Mouse (Mus musculus) monocyte, adult 2 months (primary cell): ENCODE measurements around the gene Adora1.
A peak's percentile ranks its signal among the peaks of the same experiment; 100 is the strongest.

ENCODE experiments used
- DNase-seq, 2 experiments: peaks; one replicate each; pipeline ENCODE4 v3.0.0; 2022; ENCODE audit warnings: low spot score in 2 of 2, low read depth in 1 of 2

The Adora1 gene

DNA sequence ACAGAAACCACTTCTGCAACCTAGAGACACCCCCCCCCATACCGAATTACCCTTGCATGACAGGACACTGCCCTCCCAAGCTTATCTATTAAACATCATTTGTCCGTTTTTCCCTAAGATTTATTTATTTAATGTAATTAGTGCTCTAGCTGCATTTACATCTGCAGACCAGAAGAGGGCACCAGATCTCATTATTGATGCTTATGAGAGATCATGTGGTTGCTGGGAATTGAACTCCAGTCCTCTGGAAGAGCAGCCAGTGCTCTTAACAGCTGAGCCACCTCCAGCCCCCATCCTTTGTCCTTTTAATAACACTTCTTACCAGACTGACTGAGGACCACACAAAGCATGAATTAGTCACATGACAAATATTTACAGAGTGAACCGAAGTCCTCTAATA is 80.6 kb downstream of the Adora1 start:
- DNase-seq, result no peak

GRCm38 (mm10) chr1:134154121-134154520 is 81.1 kb downstream of the Adora1 start:
- DNase-seq, result no peak

- no peak for DNase-seq
These were observed 82.3 kb downstream of the Adora1 start for GRCm38 (mm10) chr1:134152626-134153590.

GRCm38 (mm10) chr1:134151655-134152412 is 83.4 kb downstream of the Adora1 start:
- DNase-seq, result peak; percentile 21 to 50

DNA sequence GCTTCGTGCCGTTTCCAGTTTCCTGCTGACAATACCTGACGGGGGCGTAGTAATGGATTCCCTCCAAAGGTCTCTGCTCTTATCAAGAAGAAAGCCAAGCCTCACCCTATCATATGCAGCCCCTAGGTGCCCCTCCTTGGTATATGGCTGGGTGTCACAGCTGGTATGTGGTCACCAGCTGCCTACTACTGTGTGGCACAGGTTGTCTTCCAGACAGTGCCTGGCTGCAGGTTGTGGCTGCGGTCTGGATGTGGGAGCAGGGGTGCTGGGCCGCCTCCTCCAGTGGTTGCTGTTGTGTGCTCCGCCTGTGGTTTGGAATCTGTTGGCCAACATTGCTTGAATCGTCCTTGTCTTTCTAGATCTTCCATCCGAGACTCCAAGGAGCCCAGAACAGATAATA is 84.5 kb downstream of the Adora1 start:
- no peak for DNase-seq

- no peak for DNase-seq
These were observed 85.2 kb downstream of the Adora1 start for GRCm38 (mm10) chr1:134150076-134150475.
